Mouse (Mus musculus) olfactory bulb, adult 2 months (tissue): ENCODE data around the gene Cdyl2. TPM values are rescaled to one million over a fixed set of nuclear protein-coding genes. Genes with fewer than 3 reads are reported as not detected.

Experiments
- H3K27ac ChIP-seq: fragments of 200-500 bp; 2 replicates; pipeline ENCODE4 v1.5.1; 2012; ENCODE audit warnings: low read depth, low read length; ENCODE audit not compliant: insufficient read depth
- H3K4me1 ChIP-seq: fragments of 200-500 bp; 2 replicates; pipeline ENCODE4 v1.6.1; 2012; ENCODE audit warnings: low read length; ENCODE audit not compliant: control insufficient read depth, insufficient read depth
- H3K4me3 ChIP-seq: fragments of 200-500 bp; 2 replicates; pipeline ENCODE4 v1.5.1; 2012; ENCODE audit warnings: mild to moderate bottlenecking, low read depth, low read length, moderate library complexity; ENCODE audit not compliant: insufficient read depth
- CTCF ChIP-seq: fragments of 200-500 bp; IDR thresholded peaks from 2 replicates; pipeline ENCODE4 v1.5.1; 2012; ENCODE audit warnings: low read depth, mild to moderate bottlenecking, low read length, moderate library complexity; ENCODE audit not compliant: insufficient read depth
- POLR2A ChIP-seq: fragments of 200-500 bp; IDR thresholded peaks from 2 replicates; pipeline ENCODE4 v1.6.1; 2012; ENCODE audit warnings: mild to moderate bottlenecking, low read depth, low read length, moderate library complexity; ENCODE audit not compliant: insufficient read depth
- WGBS: fragments of 180-500 bp; shearing (Covaris S2); methylation state at CpG from one replicate; pipeline ENCODE4 v1.1.7; 2018; 5-methylcytosine and 5-hydroxymethylcytosine counted together
- polyA plus RNA-seq: library from polyadenylated mRNA; stranded (reverse); fragments of >200 nt; gene quantifications from 2 replicates; pipeline ENCODE4 v1.2.4, GENCODE M21; 2012; ENCODE audit warnings: low replicate concordance; ENCODE audit not compliant: missing spikeins, insufficient read depth, insufficient read length

Gene Cdyl2
- polyA plus RNA-seq, 1 experiment = not detected

GRCm38 (mm10) chr8:116633470-116634150, 99.2 kb downstream of the Cdyl2 start:
- TF ChIP-seq POLR2A = no peak
- no peak for TF ChIP-seq CTCF
- no peak overlapping the region for H3K27ac ChIP-seq
- no peak overlapping the region for H3K4me3 ChIP-seq
- 83% methylated on average over 10 of the region's 10 CpGs for WGBS
- no peaks in the 10 kb centered on the region for H3K4me1 ChIP-seq

GRCm38 (mm10) chr8:116630066-116630465, 102.7 kb downstream of the Cdyl2 start:
- Histone ChIP-seq H3K4me1 (no peaks in the 10 kb centered on the region), H3K4me3 (no peak overlapping the region), H3K27ac (no peak overlapping the region)
- WGBS = 47% methylated on average over 11 of the region's 11 CpGs
- TF ChIP-seq POLR2A = no peak
- TF ChIP-seq CTCF = no peak

GRCm38 (mm10) chr8:116628975-116629374, 103.8 kb downstream of the Cdyl2 start:
- TF ChIP-seq POLR2A (no peak), CTCF (no peak)
- 93% methylated on average over 7 of the region's 7 CpGs for WGBS

GRCm38 (mm10) chr8:116627854-116628479, 104.8 kb downstream of the Cdyl2 start:
- H3K27ac ChIP-seq = no peak overlapping the region
- WGBS = 97% methylated on average over 2 of the region's 2 CpGs
- TF ChIP-seq CTCF = no peak
- TF ChIP-seq POLR2A = no peak
- H3K4me3 ChIP-seq = no peak overlapping the region
- H3K4me1 ChIP-seq = no peaks in the 10 kb centered on the region

More at GRCm38 (mm10) chr8:116628975-116629374, 103.8 kb downstream of the Cdyl2 start:
- Histone ChIP-seq H3K4me3 (no peak overlapping the region), H3K4me1 (no peaks in the 10 kb centered on the region), H3K27ac (no peak overlapping the region)

- Histone ChIP-seq H3K4me3 (no peak overlapping the region), H3K27ac (no peak overlapping the region), H3K4me1 (peaks cover 37% of the 10 kb centered on the region)
- no peak for TF ChIP-seq POLR2A
- no peak for TF ChIP-seq CTCF
- WGBS = 95% methylated on average over 11 of the region's 11 CpGs
These were observed 109.2 kb downstream of the Cdyl2 start for GRCm38 (mm10) chr8:116623591-116623990.

- Histone ChIP-seq H3K4me3 (no peak overlapping the region), H3K27ac (peak overlapping the region; percentile 22), H3K4me1 (peaks cover 39% of the 10 kb centered on the region)
- TF ChIP-seq CTCF (no peak), POLR2A (no peak)
- 77% methylated on average over 9 of the region's 9 CpGs for WGBS
These were observed 110.5 kb downstream of the Cdyl2 start for GRCm38 (mm10) chr8:116622326-116622725.

GRCm38 (mm10) chr8:116621158-116621961, 111.4 kb downstream of the Cdyl2 start:
- no peak for TF ChIP-seq POLR2A
- 48% methylated on average over 21 of the region's 21 CpGs for WGBS
- Histone ChIP-seq H3K27ac (peak overlapping the region; percentile 22), H3K4me1 (peaks cover 39% of the 10 kb centered on the region), H3K4me3 (no peak overlapping the region)

GRCm38 (mm10) chr8:116619686-116620320, 113.0 kb downstream of the Cdyl2 start:
- Histone ChIP-seq H3K4me3 (no peak overlapping the region), H3K4me1 (peaks cover 39% of the 10 kb centered on the region), H3K27ac (no peak overlapping the region)
- TF ChIP-seq CTCF (no peak), POLR2A (no peak)
- 57% methylated on average over 19 of the region's 19 CpGs for WGBS
